Mouse (Mus musculus): ENCODE measurements around the gene Scaf8.
"Not testable (repeated sequence)": the region's sequence is repeated elsewhere in the genome, so short reads cannot be mapped to it uniquely, and the experiment has no call there.

DNA sequence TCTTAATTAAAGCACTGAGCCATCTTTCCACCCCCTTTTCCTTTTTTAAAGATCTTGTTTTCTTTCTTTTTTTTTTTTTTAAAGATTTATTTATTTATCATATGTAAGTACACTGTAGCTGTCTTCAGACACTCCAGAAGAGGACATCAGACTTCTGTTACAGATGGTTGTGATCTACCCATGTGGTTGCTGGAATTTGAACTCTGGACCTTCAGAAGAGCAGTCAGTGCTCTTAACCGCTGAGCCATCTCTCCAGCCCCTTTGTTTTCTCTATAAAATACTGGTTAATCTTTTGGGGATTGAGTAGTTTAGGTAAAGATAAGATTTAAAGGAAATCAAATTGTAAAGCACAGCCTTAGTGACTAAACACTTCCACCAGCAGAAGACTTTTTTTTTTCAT lies 35.9 kb downstream of the Scaf8 start:
- TF ChIP-seq GATA1, TAL1 (IDR thresholded peaks at IDR 0.05; ENCODE audit: low read length): not testable (repeated sequence)

Measured in erythroblast, embryonic 14.5 days (primary cell).